Mouse (Mus musculus) yolk sac, embryonic 10.5 days (tissue): ENCODE measurements at regions not wholly inside any gene's neighbourhood (a gene's known extent, or its start where the extent isn't known, plus 50 kb on each side); places are given as distances from the start of the nearest gene placed in this dataset.
"Not testable (repeated sequence)": the region's sequence is repeated elsewhere in the genome, so short reads cannot be mapped to it uniquely, and the experiment has no call there.

ENCODE experiments used
- DNase-seq: peaks from one replicate; pipeline ENCODE4 v3.0.0-alpha.2; 2017; ENCODE audit warnings: low spot score

GRCm38 (mm10) chr4:23787417-23788204 lies 708.6 kb upstream of the Mms22l start:
- no peak for DNase-seq

DNA sequence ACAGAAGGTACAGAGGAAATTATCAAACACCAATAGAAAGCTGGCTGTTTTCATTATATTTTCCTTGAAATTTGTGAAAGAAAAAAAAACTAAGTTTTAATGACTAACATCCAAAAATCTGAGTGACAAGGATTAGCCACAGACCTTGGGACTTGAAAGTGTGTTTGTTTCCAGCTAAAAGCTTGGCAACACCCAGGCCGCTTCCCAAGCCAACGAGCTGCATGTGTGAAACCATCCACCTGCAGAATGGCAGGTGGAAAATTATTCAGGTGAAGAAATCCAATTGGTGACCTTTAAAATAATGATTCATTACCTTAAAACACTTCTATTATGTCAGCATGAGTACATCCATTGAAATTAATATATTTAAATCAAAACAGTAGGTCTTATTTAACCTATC lies 672.7 kb upstream of the Mms22l start:
- no peak for DNase-seq

GRCm38 (mm10) chr4:23826885-23827284 lies 669.4 kb upstream of the Mms22l start:
- no peak for DNase-seq

GRCm38 (mm10) chr4:23832385-23833164 lies 663.7 kb upstream of the Mms22l start:
- DNase-seq = no peak

GRCm38 (mm10) chr4:23843609-23844287 lies 652.5 kb upstream of the Mms22l start:
- DNase-seq = no peak

GRCm38 (mm10) chr4:23844288-23844971 lies 651.8 kb upstream of the Mms22l start:
- no peak for DNase-seq

- no peak for DNase-seq
Measured at GRCm38 (mm10) chr4:23845263-23845662, 651.0 kb upstream of the Mms22l start.

DNA sequence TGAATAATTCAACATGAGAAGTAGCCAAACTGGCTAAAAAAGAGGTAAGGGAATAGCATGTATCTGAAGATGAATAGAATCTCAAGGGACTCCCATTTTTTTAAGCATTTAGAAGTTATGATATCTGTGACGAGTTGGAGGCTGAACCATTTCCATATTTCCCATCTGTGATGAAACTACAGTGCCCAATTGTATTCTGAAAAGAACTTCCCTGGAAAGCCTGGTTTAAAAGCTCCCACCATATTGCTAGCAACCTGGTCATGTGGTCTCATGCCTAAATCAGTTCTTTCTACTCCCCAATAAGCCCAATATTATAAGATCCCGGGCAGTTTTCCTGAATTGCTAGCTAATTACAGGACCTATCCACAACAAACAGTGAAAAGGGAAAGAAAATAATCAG lies 645.6 kb upstream of the Mms22l start:
- no peak for DNase-seq

- no peak for DNase-seq
Measured at GRCm38 (mm10) chr4:23862437-23862836, 633.8 kb upstream of the Mms22l start.

GRCm38 (mm10) chr4:23880007-23880406 lies 616.2 kb upstream of the Mms22l start:
- no peak for DNase-seq

DNA sequence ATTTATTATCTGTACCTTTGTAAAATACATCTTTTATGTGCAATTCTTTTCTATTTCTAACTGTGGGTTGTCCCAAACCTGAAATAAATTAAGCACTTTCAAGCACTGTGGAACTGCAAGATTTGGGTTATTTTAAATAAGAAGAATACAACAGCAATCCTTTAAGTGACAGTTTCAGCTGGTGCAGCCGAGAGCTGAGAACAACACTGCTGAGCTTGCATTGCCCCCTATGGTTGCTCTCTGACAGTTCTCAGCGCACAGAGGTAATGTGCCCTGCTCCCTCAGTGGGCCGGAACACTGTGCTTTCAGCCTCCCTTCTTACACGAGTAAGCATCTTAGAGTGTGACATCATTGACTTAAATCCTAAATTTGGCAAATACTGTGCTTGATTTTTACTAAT lies 582.9 kb upstream of the Mms22l start:
- no peak for DNase-seq

GRCm38 (mm10) chr4:23913822-23914221 lies 582.4 kb upstream of the Mms22l start:
- DNase-seq = no peak

DNA sequence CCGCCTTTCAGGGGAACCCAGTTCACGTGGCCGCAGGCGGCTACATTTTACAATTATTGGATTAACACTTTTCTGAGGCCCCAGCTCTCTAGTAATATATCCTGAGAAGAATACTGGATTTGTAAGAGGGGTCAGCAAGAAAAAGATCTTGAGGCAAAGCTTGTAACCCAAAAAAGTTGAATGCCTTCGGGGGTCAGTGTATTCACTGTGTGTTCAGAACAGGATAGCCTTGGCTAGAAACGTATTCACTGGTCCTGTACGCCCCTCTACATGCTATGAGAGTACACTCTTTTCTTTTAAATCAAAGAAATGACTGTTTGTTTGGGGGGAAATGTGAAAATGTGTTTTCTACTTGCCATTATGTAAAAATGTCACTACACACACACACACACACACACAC lies 581.8 kb upstream of the Mms22l start:
- DNase-seq = no peak

- DNase-seq = no peak
Measured at GRCm38 (mm10) chr4:23921520-23921919, 574.7 kb upstream of the Mms22l start.

GRCm38 (mm10) chr4:23954140-23954539 lies 542.1 kb upstream of the Mms22l start:
- DNase-seq = no peak

DNA sequence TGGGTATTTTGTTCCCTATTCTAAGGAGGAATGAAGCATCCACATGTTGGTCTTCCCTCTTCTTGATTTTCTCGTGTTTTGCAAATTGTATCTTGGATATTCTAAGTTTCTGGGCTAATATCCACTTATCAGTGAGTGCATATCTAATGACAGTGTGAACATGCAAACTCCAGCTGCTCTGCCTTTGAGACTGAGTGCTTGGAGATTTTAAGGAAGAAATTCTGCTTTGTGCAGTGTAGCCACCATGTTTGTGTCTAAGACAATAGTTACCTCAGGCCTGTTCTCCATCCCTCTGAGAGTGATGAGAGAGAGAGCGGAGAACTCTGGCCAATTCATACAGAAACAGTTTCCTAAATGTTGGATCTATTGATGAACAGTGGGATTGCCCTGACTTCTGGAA lies 514.1 kb upstream of the Mms22l start:
- DNase-seq = not testable (repeated sequence)

DNA sequence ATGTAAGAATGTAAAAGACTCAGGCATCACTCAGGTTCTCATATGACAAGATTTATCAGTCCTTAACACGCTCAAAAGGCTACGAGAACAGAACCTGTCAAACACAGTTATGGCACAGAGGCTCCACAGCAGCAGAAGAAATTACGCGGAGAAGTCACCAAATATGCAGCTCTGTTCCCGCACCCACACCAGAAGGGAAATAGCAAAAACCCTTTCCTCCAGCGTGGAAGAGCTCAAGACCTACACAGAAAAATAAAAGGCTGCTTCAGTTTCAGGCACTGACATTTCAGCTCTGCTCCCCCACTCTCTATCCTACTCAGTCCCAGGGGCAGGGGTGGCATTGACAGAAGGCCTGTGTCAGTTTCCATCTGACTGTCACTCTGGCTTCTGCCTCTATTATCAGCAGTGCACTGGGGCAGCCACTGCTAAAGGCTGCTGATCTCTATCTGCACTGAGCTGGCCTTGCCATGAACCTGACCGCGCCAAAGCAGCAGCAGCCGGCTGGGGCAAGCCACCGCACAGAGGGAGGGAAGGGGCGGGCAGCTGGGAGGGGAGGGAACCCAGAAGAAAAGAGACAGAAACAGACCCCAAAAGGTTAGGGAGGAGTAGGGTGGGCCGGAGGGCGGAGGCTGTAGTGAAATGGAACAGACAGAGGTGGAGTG lies 513.3 kb upstream of the Mms22l start:
- peak; percentile 16 for DNase-seq

GRCm38 (mm10) chr4:23983452-23983805 lies 512.8 kb upstream of the Mms22l start:
- no peak for DNase-seq

DNA sequence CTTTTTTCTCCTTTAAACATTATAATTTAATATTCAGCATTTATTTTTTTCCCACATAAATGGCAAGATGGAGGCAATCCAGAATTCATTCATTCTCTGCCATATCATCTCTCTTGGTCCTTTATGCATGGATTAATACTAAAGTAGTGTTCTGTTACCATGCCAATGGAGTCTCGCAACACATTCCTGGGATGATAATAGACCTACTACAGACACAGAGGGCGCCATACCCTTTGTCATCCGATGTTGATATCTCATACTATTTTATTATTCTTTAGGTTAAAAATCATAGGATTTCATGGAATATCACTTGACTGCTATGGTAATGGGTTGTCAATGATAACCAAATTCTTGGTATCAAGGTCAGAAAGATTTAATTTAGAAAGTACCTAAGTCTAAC lies 512.2 kb upstream of the Mms22l start:
- no peak for DNase-seq

- DNase-seq = no peak
Measured at GRCm38 (mm10) chr4:23985956-23986355, 510.3 kb upstream of the Mms22l start.

GRCm38 (mm10) chr4:23993823-23994222 lies 502.4 kb upstream of the Mms22l start:
- no peak for DNase-seq
